Mouse (Mus musculus) E14TG2a.4 (cell line): ENCODE measurements around the gene Mcm2.

Source experiments
- CTCF ChIP-seq: conservative IDR thresholded peaks from 2 replicates; pipeline ENCODE4 v1.5.1; 2014; ENCODE audit warnings: low read length
- NANOG ChIP-seq: IDR thresholded peaks from 2 replicates; pipeline ENCODE4 v1.6.1; 2014; ENCODE audit warnings: borderline replicate concordance, low read length, mixed read lengths
- POU5F1 ChIP-seq: IDR thresholded peaks from 2 replicates; pipeline ENCODE4 v1.6.1; 2014; ENCODE audit warnings: low read length, borderline replicate concordance

DNA sequence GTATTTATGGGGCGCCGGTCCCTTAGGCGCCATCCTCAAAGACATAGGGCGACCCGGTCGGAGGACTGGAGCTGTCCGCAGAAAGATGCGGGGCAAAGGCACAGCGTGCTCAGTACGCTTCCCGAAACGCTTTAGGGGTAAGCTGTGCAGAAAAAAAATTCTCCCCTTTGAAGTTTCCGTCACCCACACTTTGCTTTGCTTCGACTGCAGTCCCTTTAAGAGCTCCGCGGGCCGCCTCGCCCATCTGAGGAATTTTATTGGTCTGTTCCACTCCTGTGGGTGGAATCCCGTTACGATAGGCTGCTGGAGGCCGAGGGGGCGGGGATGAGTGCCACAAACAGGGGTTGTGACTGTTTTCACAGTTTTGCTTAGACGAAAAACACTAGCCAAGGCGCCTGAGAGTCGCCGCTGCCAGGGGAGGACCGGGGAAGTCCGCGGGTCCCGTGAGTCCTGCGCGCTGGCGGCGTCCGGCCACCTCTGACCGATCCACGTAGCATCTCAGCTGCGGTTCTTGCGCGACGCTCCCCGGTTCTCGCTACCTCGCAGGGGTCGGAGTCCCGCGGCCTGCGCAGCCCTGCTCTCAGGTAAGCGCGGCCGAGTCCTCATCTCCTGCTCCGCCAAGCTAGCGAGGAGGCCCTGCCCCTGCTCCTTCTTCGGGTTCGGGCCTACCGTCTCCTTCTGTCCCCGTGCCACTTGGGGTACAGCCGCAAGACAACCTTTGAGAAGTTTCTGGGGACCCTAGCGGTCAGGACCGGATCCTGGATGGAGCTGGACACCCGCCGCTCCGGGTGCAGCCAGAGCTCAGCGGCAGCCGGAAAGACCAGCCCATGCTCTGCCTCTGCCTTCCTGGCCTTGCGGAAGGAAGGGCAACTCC, 3.6 kb upstream of the Mcm2 start, which contains the start of gene Tpra1:
- TF ChIP-seq CTCF = no peak
- TF ChIP-seq NANOG = no peak
- TF ChIP-seq POU5F1 = no peak
